Mouse (Mus musculus) midbrain, embryonic 14.5 days (tissue): Measurements from ENCODE around the gene Gnai2. TPM values are rescaled to one million over a fixed set of nuclear protein-coding genes. Genes with fewer than 3 reads are reported as not detected.

ENCODE experiments used
- ATAC-seq: fragments of 200-750 bp; cut with Nextera tagmentation; 2 replicates; pipeline ENCODE4 v1.8.0; 2017; ENCODE audit warnings: moderate number of reproducible peaks, moderate library complexity; ENCODE audit not compliant: low FRiP score, low TSS enrichment
- DNase-seq: peaks from one replicate; pipeline ENCODE4 v3.0.0-alpha.2; 2015
- H3K27ac ChIP-seq: fragments of 300-500 bp; sonication (generic); replicated peaks from 2 replicates; pipeline ENCODE4 v1.5.1; 2014; ENCODE audit warnings: mild to moderate bottlenecking, low read depth, low read length, moderate library complexity
- H3K27me3 ChIP-seq: fragments of 300-500 bp; sonication (generic); 2 replicates; pipeline ENCODE4 v1.6.1; 2014; ENCODE audit warnings: low read length, control low read depth, mixed read lengths; ENCODE audit not compliant: control insufficient read depth, insufficient read depth
- H3K36me3 ChIP-seq: fragments of 300-500 bp; sonication (generic); 2 replicates; pipeline ENCODE4 v1.6.1; 2014; ENCODE audit warnings: low read length, control low read depth; ENCODE audit not compliant: control insufficient read depth, insufficient read depth
- H3K4me1 ChIP-seq: fragments of 300-500 bp; sonication (generic); 2 replicates; pipeline ENCODE4 v1.6.1; 2014; ENCODE audit warnings: mild to moderate bottlenecking, antibody characterized with exemption, low read length, control low read depth; ENCODE audit not compliant: control insufficient read depth, insufficient read depth
- H3K4me2 ChIP-seq: fragments of 300-500 bp; sonication (generic); 2 replicates; pipeline ENCODE4 v1.6.1; 2014; ENCODE audit warnings: mild to moderate bottlenecking, low read length, moderate library complexity
- H3K4me3 ChIP-seq: fragments of 300-500 bp; sonication (generic); replicated peaks from 2 replicates; pipeline ENCODE4 v1.5.1; 2014; ENCODE audit warnings: low read depth, low read length
- H3K9ac ChIP-seq: fragments of 300-500 bp; sonication (generic); replicated peaks from 2 replicates; pipeline ENCODE4 v1.6.1; 2014; ENCODE audit warnings: mild to moderate bottlenecking, low read length, moderate library complexity
- H3K9me3 ChIP-seq: fragments of 300-500 bp; sonication (generic); 2 replicates; pipeline ENCODE4 v1.6.1; 2016; ENCODE audit warnings: low read length, control low read depth, mixed read lengths; ENCODE audit not compliant: control insufficient read depth
- WGBS: fragments of 180-500 bp; shearing (Covaris S2); extraction: QIAGEN DNeasy Blood & Tissue Kit; methylation state at CpG from one replicate; pipeline ENCODE4 v1.1.7; 2014; 5-methylcytosine and 5-hydroxymethylcytosine counted together
- polyA plus RNA-seq: library from polyadenylated mRNA; unstranded; fragments of >200 nt; fragmentation: Nextera tagmentation; extraction: Ambion mirVana; gene quantifications from 2 replicates; pipeline ENCODE4 v1.2.1, GENCODE M21; 2014

The Gnai2 gene
- polyA plus RNA-seq, 1 experiment from 2014 or later, result 326 TPM

GRCm38 (mm10) chr9:107641666-107642065 is 6.5 kb upstream of the Gnai2 start:
- Histone ChIP-seq H3K4me2 (no peak overlapping the region), H3K4me1 (peaks cover 16% of the 10 kb centered on the region), H3K9me3 (no peaks in the 10 kb centered on the region), H3K9ac (no peak overlapping the region), H3K27ac (no peak overlapping the region), H3K4me3 (no peak overlapping the region), H3K27me3 (no peaks in the 10 kb centered on the region), H3K36me3 (no peaks in the 10 kb centered on the region)
- ATAC-seq, result no peak
- DNase-seq, result no peak
- 38% methylated on average over 8 of the region's 8 CpGs for WGBS

GRCm38 (mm10) chr9:107640257-107640772 is 5.1 kb upstream of the Gnai2 start:
- H3K27ac ChIP-seq, result no peak overlapping the region
- no peaks in the 10 kb centered on the region for H3K36me3 ChIP-seq
- H3K9me3 ChIP-seq, result no peaks in the 10 kb centered on the region
- WGBS, result 33% methylated on average over 8 of the region's 8 CpGs
- no peak for DNase-seq
- H3K4me1 ChIP-seq, result peaks cover 23% of the 10 kb centered on the region
- no peak overlapping the region for H3K4me3 ChIP-seq
- H3K9ac ChIP-seq, result no peak overlapping the region
- no peak overlapping the region for H3K4me2 ChIP-seq
- no peak for ATAC-seq
- H3K27me3 ChIP-seq, result no peaks in the 10 kb centered on the region

DNA sequence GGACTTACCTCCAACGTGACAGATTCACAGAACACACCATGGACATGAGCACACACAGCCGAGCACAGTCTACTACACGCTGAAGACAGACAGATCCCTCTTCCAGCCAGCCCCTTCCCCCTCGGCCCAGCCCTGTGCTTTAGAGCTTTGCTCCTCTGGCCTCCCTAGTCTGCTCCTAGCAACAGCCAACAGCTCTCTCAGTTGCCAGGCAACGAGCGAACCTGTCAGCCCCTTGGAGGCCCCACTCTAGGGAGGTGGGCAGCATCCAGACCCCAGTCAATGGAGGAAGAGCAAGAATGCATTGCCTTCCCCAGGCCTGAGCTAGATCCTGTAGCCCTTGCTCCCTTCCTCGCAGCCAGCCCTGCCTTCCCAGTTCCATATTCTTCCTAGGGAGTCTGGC is 1.9 kb upstream of the Gnai2 start:
- Histone ChIP-seq H3K36me3 (no peaks in the 10 kb centered on the region), H3K9ac (no peak overlapping the region; the same call in 1 of the 2 replicates)
- WGBS, result 1% methylated on average over 7 of the region's 7 CpGs

GRCm38 (mm10) chr9:107634406-107635278 is 525 bp downstream of the Gnai2 start:
- no peak for DNase-seq
- no peaks in the 10 kb centered on the region for H3K27me3 ChIP-seq

More for the DNA sequence above, 1.9 kb upstream of the Gnai2 start:
- H3K9me3 ChIP-seq, result no peaks in the 10 kb centered on the region
- peak; percentile 28; the same call in 1 of the 2 replicates for ATAC-seq
- no peak overlapping the region for H3K4me3 ChIP-seq
- DNase-seq, result peak; percentile 86
- H3K4me2 ChIP-seq, result peak overlapping the region; percentile 29
- peak overlapping the region; percentile 86 for H3K27ac ChIP-seq
- H3K4me1 ChIP-seq, result peaks cover 33% of the 10 kb centered on the region
- no peaks in the 10 kb centered on the region for H3K27me3 ChIP-seq

DNA sequence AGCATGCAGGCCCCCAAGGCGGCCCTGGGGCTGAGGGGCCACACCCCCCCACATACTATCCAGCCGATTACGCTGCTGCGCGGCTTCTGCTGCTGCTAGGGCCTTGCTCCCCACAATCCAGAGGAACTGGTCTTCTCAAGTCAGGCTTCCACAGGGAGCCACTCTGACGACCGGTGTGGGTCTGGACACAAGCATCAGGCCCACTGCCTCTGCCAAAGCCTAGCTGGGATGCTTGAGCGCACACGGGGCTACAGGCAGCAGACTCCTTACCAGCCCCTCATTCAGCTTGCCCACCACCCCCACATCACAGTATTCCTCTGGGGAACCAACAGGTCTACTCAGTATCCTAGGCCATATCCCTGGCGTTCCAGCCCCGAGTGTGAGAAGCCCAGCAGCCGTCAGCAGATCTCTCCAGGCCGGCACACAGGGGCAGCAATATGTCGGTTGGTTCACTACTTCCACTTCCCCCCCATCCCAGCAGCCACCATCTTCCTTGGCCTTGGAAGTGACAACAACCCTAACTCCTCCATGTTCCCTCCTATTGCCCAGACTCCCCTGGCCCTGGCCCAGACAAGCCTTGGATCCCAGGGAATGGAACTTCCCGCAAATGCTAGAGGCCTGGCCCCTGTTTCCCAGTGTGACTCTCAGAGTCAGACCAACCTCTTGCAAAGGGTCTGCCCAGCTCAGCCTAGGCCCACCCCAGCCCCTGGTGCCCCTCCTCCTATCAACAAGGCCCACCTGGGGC is 1.3 kb downstream of the Gnai2 start:
- H3K27ac ChIP-seq, result peak overlapping the region; percentile 99
- peak overlapping the region; percentile 84 for H3K9ac ChIP-seq
- H3K27me3 ChIP-seq, result no peaks in the 10 kb centered on the region
- DNase-seq (peak; percentile 54), ATAC-seq (no peak)
- H3K9me3 ChIP-seq, result no peaks in the 10 kb centered on the region
- 0 out of 2 replicates have a peak, but pooled peaks cover 3% of the 10 kb centered on the region for H3K36me3 ChIP-seq
- peak overlapping the region; percentile 85 for H3K4me2 ChIP-seq
- peaks cover 66% of the 10 kb centered on the region for H3K4me1 ChIP-seq
- 0% methylated on average over 15 of the region's 15 CpGs for WGBS
- peak overlapping the region; percentile 80 for H3K4me3 ChIP-seq

More at GRCm38 (mm10) chr9:107634406-107635278, 525 bp downstream of the Gnai2 start:
- H3K4me3 ChIP-seq, result peak overlapping the region; percentile 80
- H3K9me3 ChIP-seq, result no peaks in the 10 kb centered on the region
- no peaks in the 10 kb centered on the region for H3K36me3 ChIP-seq
- H3K4me1 ChIP-seq, result peaks cover 57% of the 10 kb centered on the region
- peak overlapping the region; percentile 85 for H3K4me2 ChIP-seq
- ATAC-seq, result no peak
- H3K9ac ChIP-seq, result peak overlapping the region; percentile 84
- WGBS, result under 1% methylated on average over 35 of the region's 35 CpGs
- peak overlapping the region; percentile 99 for H3K27ac ChIP-seq

- no peak for ATAC-seq
- DNase-seq, result peak; percentile 81
- no peaks in the 10 kb centered on the region for H3K27me3 ChIP-seq
- H3K9me3 ChIP-seq, result no peaks in the 10 kb centered on the region
- H3K4me2 ChIP-seq, result peak overlapping the region; percentile 85
- peaks cover 72% of the 10 kb centered on the region for H3K4me1 ChIP-seq
- peak overlapping the region; percentile 99 for H3K27ac ChIP-seq
- H3K9ac ChIP-seq, result peak overlapping the region; percentile 84
- 0 out of 2 replicates have a peak, but pooled peaks cover 3% of the 10 kb centered on the region for H3K36me3 ChIP-seq
- peak overlapping the region; percentile 80 for H3K4me3 ChIP-seq
- WGBS, result 1% methylated on average over 33 of the region's 33 CpGs
Observed at GRCm38 (mm10) chr9:107633091-107633660, 2.0 kb downstream of the Gnai2 start.

- whole genome bisulfite sequencing, result 12% methylated on average over 6 of the region's 6 CpGs
- DNase-seq, result peak; percentile 61
Observed at GRCm38 (mm10) chr9:107632478-107632877, 2.7 kb downstream of the Gnai2 start.

GRCm38 (mm10) chr9:107631861-107632260 is 3.3 kb downstream of the Gnai2 start:
- Histone ChIP-seq H3K27me3 (no peaks in the 10 kb centered on the region), H3K9me3 (no peaks in the 10 kb centered on the region), H3K4me1 (peaks cover 76% of the 10 kb centered on the region), H3K36me3 (0 out of 2 replicates have a peak, but pooled peaks cover 3% of the 10 kb centered on the region), H3K27ac (peak overlapping the region; percentile 99), H3K9ac (peak overlapping the region; percentile 84), H3K4me3 (peak overlapping the region; percentile 80), H3K4me2 (peak overlapping the region; percentile 85)
- no peak for DNase-seq
- 54% methylated on average over 8 of the region's 8 CpGs for WGBS
- ATAC-seq, result no peak

More at GRCm38 (mm10) chr9:107632478-107632877, 2.7 kb downstream of the Gnai2 start:
- Histone ChIP-seq H3K27me3 (no peaks in the 10 kb centered on the region), H3K36me3 (0 out of 2 replicates have a peak, but pooled peaks cover 3% of the 10 kb centered on the region), H3K9ac (peak overlapping the region; percentile 84), H3K4me3 (peak overlapping the region; percentile 80), H3K9me3 (no peaks in the 10 kb centered on the region), H3K4me1 (peaks cover 76% of the 10 kb centered on the region), H3K27ac (peak overlapping the region; percentile 99), H3K4me2 (peak overlapping the region; percentile 85)
- ATAC-seq, result no peak
